Mouse (Mus musculus) CD8-positive naive resting alpha-beta T cell, adult 2 months (primary cell): ENCODE data around the gene Ap5s1.

Source experiments
- DNase-seq, 2 experiments: peaks; one replicate each; pipeline ENCODE4 v3.0.0; 2022; ENCODE audit warnings: low read depth in 2 of 2, low spot score in 2 of 2

Ap5s1 gene

DNA sequence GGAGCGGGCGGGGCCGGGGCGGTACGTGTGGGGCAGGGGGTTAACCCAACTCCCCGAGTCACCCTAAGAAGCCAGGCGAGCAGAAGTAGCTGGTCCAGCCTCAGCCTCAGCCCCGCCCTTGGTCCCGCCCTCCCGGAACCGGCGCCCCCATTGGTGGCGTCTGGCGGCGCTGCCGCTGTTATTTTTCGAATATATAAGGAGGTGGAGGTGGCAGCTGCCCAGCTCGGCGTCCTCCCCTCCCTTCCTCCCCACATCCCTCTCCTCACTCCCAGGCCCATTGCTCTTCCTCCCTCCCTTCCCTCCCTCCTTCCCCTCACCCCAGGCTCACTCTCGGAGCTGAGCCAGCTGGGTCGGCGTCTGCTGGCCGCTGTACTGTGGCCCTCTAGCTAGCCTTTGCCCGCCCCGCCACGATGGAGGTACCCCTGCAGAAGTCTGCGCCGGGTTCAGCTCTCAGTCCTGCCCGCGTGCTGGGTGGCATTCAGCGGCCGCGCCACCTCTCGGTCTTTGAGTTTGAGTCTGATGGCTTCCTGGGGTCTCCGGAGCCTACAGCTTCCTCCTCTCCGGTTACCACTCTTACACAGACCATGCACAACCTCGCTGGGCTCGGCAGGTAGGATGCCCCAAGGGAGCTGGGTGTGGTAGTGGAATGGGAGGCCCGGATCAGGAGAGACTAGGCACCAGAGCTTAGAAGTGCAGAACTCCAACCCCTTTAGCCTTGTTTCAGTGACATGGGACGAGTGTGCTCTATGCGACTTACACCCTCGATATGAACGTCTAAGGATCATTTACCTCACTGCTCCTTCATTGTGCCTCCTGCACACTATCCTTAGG lies 19.9 kb upstream of the Ap5s1 start, which contains the start of the genes Cdc25b and Spef1:
Cdc25b (plus strand) TSS at position 179 of the 831 bp plus-strand sequence.
Spef1 (minus strand) TSS at position 512 of the 831 bp plus-strand sequence.
- peak; percentile 67 to 82 for DNase-seq

DNA sequence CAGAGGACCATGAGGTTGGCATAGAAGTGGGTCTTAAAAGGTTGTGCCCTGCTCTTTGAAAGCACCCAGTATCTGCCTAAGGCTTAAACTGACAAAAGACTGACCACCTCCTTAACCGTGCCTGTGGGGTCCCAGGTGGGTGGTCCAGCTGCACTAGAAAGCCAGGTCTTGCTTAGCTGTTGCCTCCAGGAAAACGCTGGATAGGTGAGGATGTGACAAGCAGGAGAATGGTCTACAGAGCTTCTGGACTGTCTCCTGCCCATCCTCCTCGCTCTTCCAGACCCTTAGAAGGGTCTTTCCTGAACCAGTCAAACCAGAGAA lies 19.3 kb upstream of the Ap5s1 start:
- no peak for DNase-seq

- DNase-seq = no peak
These were observed 18.6 kb upstream of the Ap5s1 start for GRCm38 (mm10) chr2:131188311-131188710.

DNA sequence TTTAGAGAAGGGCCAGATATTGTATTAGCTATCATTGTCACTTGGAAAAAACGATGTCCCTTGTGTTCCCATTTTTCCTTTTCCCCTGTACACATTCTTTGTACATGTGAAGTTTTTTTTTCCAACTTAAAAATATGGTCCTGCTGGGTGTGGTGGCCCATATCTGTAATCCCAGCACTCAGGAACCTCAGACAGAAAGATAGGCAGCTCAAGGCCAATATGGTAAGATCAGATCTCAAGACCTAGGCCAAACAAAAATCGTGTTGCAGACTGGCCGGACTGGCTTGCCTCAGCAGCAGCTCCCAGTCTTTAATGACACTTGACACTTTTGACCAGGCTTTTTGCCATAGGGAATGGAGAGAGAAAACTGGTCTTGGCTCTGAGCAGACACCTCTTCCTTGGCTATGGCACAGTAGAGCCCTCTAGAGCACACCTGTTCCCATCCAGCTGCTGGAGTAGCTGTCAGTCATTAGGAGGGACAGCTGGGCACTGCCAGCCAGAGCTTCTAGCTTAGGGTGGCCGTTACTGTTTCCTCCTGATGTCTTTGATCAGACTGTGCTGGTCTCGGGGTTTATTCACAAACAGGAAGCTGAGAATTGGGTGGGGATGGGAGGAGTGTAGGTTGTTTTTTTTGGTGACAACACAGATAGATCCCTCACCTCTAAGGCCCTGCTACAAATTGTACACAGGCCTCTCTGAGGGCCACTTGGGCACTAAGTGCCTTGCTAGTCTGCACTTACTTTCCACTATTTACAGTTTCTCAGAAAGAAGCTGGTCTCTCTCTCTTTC lies 17.2 kb upstream of the Ap5s1 start:
- no peak for DNase-seq

DNA sequence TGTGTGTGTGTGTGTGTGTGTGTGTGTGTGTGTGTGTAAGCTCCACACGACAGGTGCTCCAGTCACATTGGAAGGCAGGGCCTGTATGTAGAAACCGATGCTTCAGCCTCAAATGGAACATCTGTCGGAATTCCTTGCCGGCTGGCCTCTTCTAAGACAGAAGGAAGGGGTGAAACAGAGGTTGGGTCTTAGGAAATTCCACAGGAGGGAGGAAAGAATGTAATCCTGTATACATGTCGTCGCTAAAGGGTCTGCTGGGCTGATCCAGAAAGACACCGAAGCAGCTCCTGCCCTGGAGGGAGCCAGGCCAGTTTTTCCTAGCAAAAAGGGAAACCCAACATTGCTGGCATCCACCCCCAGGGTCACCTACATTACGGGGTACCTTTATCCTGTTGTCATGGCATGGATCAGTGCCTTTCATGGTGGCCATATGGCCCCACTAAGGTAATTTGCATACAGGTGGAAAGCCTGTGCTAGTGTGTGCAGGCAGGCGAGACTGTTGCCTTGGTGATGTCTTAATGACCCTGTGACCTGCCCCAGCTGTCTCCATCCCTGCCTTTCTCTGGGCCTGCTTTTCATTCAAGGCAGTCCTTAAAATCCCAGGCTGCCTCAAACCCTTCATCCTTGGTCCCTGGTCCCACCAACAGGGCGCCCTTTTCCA lies 16.4 kb upstream of the Ap5s1 start:
- DNase-seq = no peak

GRCm38 (mm10) chr2:131191005-131191390 lies 15.9 kb upstream of the Ap5s1 start:
- no peak for DNase-seq

- DNase-seq = no peak
These were observed 10.1 kb upstream of the Ap5s1 start for GRCm38 (mm10) chr2:131196606-131197316.

DNA sequence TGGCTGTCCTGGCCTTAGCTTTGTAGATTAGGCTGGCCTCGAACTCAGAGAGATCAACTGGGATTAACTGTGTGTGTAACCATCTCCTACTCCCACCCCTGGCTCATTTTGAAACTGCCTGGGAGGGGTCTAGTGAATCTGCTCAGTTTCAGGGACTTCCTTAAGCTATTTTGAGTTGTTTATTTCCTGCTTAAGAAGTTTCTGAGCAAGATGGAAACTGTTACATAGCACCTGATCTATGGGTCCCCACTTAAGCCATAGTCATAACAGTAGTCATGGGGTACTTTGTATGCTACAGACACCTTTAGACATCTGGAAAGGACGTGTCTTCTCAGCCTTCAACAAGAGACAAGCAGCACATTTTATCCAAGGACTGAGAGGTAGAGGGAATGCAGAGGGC lies 6.2 kb upstream of the Ap5s1 start:
- DNase-seq = no peak

- no peak for DNase-seq
These were observed 5.6 kb upstream of the Ap5s1 start for GRCm38 (mm10) chr2:131201262-131201661.

DNA sequence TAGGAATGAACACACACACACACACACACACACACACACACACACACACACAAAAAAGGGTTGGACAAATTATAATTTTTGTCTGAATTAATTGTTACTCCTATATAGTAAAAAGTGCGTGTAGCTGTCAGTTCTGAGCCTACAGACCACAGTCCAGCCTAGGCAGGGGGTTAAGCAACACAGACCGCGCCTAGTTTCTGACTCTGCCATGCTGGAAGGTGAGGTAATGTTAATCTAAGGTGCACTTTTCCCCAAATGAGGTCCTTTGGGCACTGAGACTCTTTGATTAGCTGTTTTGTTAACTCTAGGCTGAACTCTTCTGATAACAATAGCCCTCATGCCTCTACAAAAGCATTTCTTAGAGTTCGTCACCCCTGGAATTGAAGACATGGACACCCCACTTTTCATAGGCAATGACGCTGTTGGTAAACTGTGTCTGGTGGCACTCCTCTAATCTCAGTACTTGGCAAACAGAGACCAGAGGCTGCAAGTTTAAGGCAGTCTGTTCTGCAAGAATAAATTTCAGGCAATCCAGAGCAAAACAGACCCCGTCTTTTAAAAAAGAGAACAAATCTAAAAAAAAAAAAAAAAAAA lies 3.0 kb upstream of the Ap5s1 start:
- DNase-seq = no peak

DNA sequence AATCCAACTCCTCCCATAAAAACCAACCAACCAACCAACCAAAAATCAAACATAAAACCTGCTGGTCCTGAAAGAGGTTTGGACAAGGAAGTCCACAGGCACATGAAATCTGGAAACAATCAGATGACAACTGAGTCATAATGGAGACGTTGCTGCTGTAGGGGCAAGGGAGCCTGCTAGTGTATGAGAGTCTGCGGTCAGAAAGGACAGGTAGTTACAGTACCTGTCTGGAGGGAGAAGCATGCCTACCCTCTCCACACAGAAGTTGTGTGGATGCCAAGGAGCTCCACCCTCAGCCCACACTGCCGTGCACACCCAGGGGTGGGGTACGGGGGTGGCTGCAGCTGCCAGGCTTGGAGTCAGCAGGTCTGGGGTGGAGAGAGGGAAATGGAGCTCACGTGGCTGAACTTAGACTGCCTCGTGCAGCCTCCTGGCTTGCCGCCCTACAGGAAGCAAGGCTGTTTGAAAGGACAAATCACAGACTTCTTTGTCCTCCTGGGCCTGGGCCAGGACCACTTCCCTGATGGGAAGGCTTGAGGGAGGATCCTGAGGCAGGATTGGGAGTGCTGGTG lies 2.4 kb upstream of the Ap5s1 start:
- no peak for DNase-seq

DNA sequence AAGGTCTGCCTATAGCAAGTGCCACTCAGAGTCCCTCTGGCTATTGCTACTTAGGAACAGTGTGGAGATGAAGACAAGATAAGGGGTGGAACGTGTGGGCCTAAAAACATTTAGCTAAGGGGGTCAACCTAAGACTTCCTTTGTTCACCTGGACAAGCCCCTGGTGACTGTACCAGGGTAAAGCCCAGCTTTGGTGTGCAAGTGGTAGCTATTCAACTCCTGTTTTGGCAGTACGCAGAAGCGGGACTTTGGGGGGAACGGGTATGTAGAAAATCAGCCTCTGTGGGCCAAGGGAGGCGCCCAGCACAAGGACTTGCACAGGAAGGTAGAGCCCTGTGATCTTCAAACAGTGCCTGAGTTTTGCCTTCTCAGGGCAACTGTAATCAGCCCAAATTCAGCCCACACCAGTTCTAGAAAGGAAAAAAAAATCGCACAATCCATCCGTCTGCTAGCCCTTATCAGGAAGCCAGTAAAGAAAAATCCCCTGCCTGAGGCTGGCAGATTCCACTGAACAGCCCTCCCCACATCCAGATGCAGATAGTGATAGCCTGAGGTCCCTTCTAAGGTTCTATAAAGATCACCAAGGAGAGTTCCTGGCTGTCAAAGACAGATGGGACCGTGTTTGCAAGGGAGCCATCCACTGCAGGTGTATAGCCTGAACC lies 1.2 kb upstream of the Ap5s1 start:
- DNase-seq = no peak

DNA sequence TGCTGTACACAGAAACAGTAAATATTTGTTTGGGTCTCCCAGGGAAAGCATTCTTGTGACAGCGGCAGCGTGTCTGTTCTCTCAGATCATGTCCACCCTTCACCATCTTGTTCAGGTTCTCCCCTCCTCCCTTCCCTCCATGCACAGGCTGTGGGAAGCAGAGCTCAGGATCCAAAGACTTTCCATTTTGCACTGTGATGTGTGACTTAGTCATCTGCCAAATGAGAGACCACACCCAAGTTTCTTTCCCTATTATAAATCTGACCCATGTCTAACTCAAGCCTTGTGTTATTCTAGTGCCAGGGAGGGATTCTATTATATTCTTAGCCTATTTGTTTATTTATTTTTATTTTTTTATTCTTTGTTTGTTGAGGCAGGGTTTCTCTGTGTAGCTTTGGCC lies 1.5 kb downstream of the Ap5s1 start:
- no peak for DNase-seq

- no peak for DNase-seq
These were observed 2.4 kb downstream of the Ap5s1 start for GRCm38 (mm10) chr2:131209125-131209795.

GRCm38 (mm10) chr2:131209969-131210792 lies 3.3 kb downstream of the Ap5s1 start:
- DNase-seq = peak; percentile 84 to 90

DNA sequence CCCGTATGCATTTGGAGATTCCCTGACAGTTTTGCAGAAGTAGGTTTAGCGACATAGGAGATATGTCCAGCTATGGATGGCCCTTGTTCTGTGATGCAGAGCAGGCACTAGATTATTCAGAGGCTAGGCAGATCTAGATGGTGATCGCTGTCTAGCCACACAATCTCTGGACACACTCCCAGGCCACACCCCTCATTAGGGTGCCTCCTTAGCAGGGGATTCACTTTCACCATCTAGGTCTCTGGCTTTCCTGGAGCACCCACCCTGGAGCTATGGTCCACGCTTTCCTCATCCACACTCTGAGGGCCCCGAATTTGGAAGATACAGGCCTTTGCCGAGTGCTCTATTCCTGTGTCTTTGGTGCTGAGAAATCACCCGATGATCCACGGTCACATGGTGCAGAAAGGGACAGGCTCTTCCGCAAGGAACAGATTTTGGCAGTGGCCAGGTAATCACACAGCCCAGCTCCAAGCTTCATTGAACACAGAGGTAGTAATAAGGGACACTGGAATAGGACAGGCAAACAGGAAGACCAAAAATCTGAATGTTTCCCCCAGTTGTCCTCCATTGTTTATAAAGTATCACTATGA lies 4.2 kb downstream of the Ap5s1 start:
- no peak for DNase-seq

- DNase-seq = no peak
These were observed 6.9 kb downstream of the Ap5s1 start for GRCm38 (mm10) chr2:131213773-131214172.
